8 mouse cellular contexts compared by ENCODE assay signal in genomic region chr7:144837891-144838488, GRCm38 (mm10). TPM values are rescaled to one million over a fixed set of nuclear protein-coding genes. Genes with fewer than 3 reads are reported as not detected.
DNase-seq lines count a peak whose midpoint lies in the region; ATAC-seq and TF ChIP-seq lines count a peak whose summit lies in the region.
"Had no signal": no experiment of that assay in that cellular context is flagged by ENCODE, and none has a peak within 500 bp of the region (broad histone marks: within the 10 kb centered on the region; RNA-seq: fewer than 3 reads in every experiment).

Gene Fgf3 (plus strand): TSS chr7:144838083.

- no peak for TF ChIP-seq EP300 in liver, embryonic 14.5 days (IDR thresholded peaks at IDR 0.05; ENCODE audit: low read depth)

- H3K9ac ChIP-seq in forebrain, embryonic 14.5 days (ENCODE audit: low read length), result peak within 1 kb of the TSS; percentile 43
- H3K9ac ChIP-seq in liver, embryonic 14.5 days (replicated peaks), result no peak within 1 kb of the TSS

- 1% methylated on average over 35 of the region's 43 CpGs for WGBS in forebrain, embryonic 14.5 days
- 4% methylated on average over 41 of the region's 43 CpGs for WGBS in liver, embryonic 14.5 days (ENCODE audit: insufficient replicate concordance)

- no peak for DNase-seq in testis, postnatal 14 days (ENCODE audit: low spot score)
- DNase-seq in forebrain, embryonic 14.5 days (ENCODE audit: low spot score), result peak; percentile 33
- no peak for DNase-seq in liver, embryonic 14.5 days (ENCODE audit: low read depth in 3 of 3, low spot score in 3 of 3)
- DNase-seq in cerebellum, postnatal 36 days, result no peak
- no peak for DNase-seq in gastrocnemius, adult 8-10 months (ENCODE audit: low spot score in 2 of 2)
- DNase-seq in ovary, postnatal 14 days (ENCODE audit: low spot score), result no peak

- peaks cover 8% of the 10 kb centered on the region for H3K4me1 ChIP-seq in testis, adult 2 months (ENCODE audit: control insufficient read depth, insufficient read depth, low read length)
- no peaks in the 10 kb centered on the region for H3K4me1 ChIP-seq in forebrain, embryonic 14.5 days (ENCODE audit: control insufficient read depth, insufficient read depth, low read length)
- H3K4me1 ChIP-seq in liver, embryonic 14.5 days (replicated peaks; ENCODE audit: control insufficient read depth in 2 of 2, insufficient read depth in 2 of 2, low read length in 1 of 2), result no peaks in the 10 kb centered on the region

- no peaks in the 10 kb centered on the region for H3K9me3 ChIP-seq in forebrain, embryonic 14.5 days (replicated peaks; ENCODE audit: control insufficient read depth, low read length)
- H3K9me3 ChIP-seq in liver, embryonic 14.5 days (ENCODE audit: control insufficient read depth, low read length), result no peaks in the 10 kb centered on the region

- no peak for TF ChIP-seq CTCF in testis, adult 2 months (IDR thresholded peaks at IDR 0.05; ENCODE audit: control insufficient read depth, insufficient read depth, insufficient replicate concordance, low read depth, low read length)
- no peak for TF ChIP-seq CTCF in liver, embryonic 14.5 days (IDR thresholded peaks at IDR 0.05; ENCODE audit: low read depth)

- ATAC-seq in forebrain, embryonic 14.5 days, result peak; percentile 46
- ATAC-seq in liver, embryonic 14.5 days (ENCODE audit: insufficient read depth), result no peak

- H3K27me3 ChIP-seq in testis, adult 2 months (ENCODE audit: control insufficient read depth, insufficient read depth, low read length), result no peaks in the 10 kb centered on the region
- H3K27me3 ChIP-seq in forebrain, embryonic 14.5 days (replicated peaks; ENCODE audit: control insufficient read depth, insufficient read depth, low read length), result peaks cover 55% of the 10 kb centered on the region
- peaks cover 45% of the 10 kb centered on the region for H3K27me3 ChIP-seq in liver, embryonic 14.5 days (ENCODE audit: control insufficient read depth, insufficient read depth, low read length)

- TF ChIP-seq POLR2A in testis, adult 2 months (IDR thresholded peaks at IDR 0.05; ENCODE audit: control insufficient read depth, low read depth, low read length), result no peak

- H3K4me3 ChIP-seq in testis, adult 2 months (ENCODE audit: control insufficient read depth, low read depth, low read length), result peak within 1 kb of the TSS; percentile 44
- peak within 1 kb of the TSS; percentile 38 for H3K4me3 ChIP-seq in forebrain, embryonic 14.5 days (ENCODE audit: low read depth, low read length)
- peak within 1 kb of the TSS in 1 of 2 experiments; percentile 20; a peak in 2 of 4 replicates for H3K4me3 ChIP-seq in liver, embryonic 14.5 days (ENCODE audit: insufficient read depth in 1 of 2, low read depth in 2 of 2, low read length in 2 of 2)

- H3K4me2 ChIP-seq in forebrain, embryonic 14.5 days (ENCODE audit: low read length), result peak within 1 kb of the TSS; percentile 58
- peak within 1 kb of the TSS; percentile 22 for H3K4me2 ChIP-seq in liver, embryonic 14.5 days (ENCODE audit: low read depth)

- no peak within 1 kb of the TSS for H3K27ac ChIP-seq in testis, adult 2 months (ENCODE audit: control insufficient read depth, insufficient read depth, low read depth, low read length)
- H3K27ac ChIP-seq in forebrain, embryonic 14.5 days (ENCODE audit: low read depth, low read length), result no peak within 1 kb of the TSS
- no peak within 1 kb of the TSS for H3K27ac ChIP-seq in liver, embryonic 14.5 days

- H3K36me3 ChIP-seq in testis, adult 2 months (ENCODE audit: control insufficient read depth, insufficient read depth, low read length), result no peaks in the 10 kb centered on the region
- H3K36me3 ChIP-seq in forebrain, embryonic 14.5 days (ENCODE audit: control insufficient read depth, insufficient read depth, low read length), result no peaks in the 10 kb centered on the region
- H3K36me3 ChIP-seq in liver, embryonic 14.5 days (replicated peaks; ENCODE audit: control insufficient read depth, insufficient read depth, low read depth), result no peaks in the 10 kb centered on the region

RNA-seq across cellular contexts. Expression of gene Fgf3, which starts in this region (rescaled TPM):
- polyA plus RNA-seq in testis, adult 2 months (2012; rRNA removed), result 0.10 TPM in 1 of 2 replicates, not detected in the other
- 2.0 and 3.2 TPM in 2 replicates for polyA plus RNA-seq in forebrain, embryonic 14.5 days (2014; fragmentation: Nextera tagmentation; extraction: Ambion mirVana)
- polyA plus RNA-seq in liver, embryonic 14.5 days (2012; rRNA removed), result 0.10 TPM in 2 replicates
- 0.10 and 0.13 TPM in 2 replicates for polyA plus RNA-seq in liver, embryonic 14.5 days (2014; fragmentation: Nextera tagmentation; extraction: Ambion mirVana)
- total RNA-seq in gastrocnemius, adult 8-10 months (2022), result not detected
- polyA plus RNA-seq: gonadal fat pad, adult 2 months had no signal
